11 mouse cellular contexts compared by ENCODE assay signal in the genomic region with DNA sequence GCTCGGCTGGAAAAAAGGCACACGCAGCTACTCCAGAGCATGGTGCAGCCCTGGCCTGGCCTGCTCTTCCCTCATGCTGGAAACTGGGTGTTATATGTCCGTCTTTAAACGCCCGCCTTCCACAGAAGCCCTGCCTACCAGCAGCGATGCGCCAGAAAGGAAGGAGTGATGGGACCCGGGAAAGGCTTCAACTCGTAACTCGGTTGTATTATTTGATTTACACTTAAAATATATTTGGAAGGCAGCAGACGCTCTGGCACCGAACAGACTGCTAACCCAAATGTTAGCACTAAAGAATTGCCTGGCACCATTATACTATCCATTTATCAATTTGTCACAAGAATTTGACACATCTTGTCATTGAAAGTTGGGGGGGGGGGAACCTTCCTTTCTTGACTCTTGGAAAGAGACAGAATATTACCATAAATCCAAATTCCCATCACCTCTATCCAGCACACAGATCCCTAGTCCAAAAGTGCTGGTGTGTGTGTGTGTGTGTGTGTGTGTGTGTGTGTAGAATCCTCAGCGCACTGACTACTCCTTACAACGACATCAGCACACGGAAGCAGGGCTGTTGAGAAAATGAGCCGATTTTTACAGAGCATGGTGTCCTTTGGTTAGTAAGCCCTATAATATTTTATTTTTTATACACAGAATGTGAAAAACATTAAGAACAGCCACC. TPM values are rescaled to one million over a fixed set of nuclear protein-coding genes. Genes with fewer than 3 reads are reported as not detected.
DNase-seq lines count a peak whose midpoint lies in the region; ATAC-seq and TF ChIP-seq lines count a peak whose summit lies in the region.
"Had no signal": no experiment of that assay in that cellular context is flagged by ENCODE, and none has a peak within 500 bp of the region (broad histone marks: within the 10 kb centered on the region; RNA-seq: fewer than 3 reads in every experiment).

No protein-coding gene starts in this region.

- H3K27ac ChIP-seq in left cerebral cortex, adult 2 months: peak overlapping the region; percentile 73
- H3K27ac ChIP-seq: liver, embryonic 14.5 days had no signal

- intact Hi-C loops in left cerebral cortex, adult 2 months (cut with DNase I): no loop called here

- TF ChIP-seq CTCF in left cerebral cortex, adult 2 months (IDR thresholded peaks at IDR 0.05): no peak

- no peak overlapping the region for H3K4me3 ChIP-seq in left cerebral cortex, adult 2 months

- peak; percentile 16 to 36 for DNase-seq in cerebellum, postnatal 14 days
- peak in 1 of 2 experiments; percentile 40 for DNase-seq in left cerebral cortex, adult 2 months (ENCODE audit: extremely low spot score in 1 of 2, low spot score in 2 of 2)
- DNase-seq in left cerebral cortex, adult 11 months (ENCODE audit: low spot score): no peak
- peak; percentile 44 to 73 for DNase-seq in layer of hippocampus, adult 8-10 months (ENCODE audit: low spot score in 2 of 2)
- DNase-seq in right cerebral cortex, postnatal 4 days: peak; percentile 41
- DNase-seq in embryo, embryonic 10 days (ENCODE audit: low spot score): no peak
- DNase-seq: heart, postnatal 36 days; kidney, adult 9 months had no signal

- no peak for ATAC-seq in cerebellum, adult (ENCODE audit: insufficient number of reproducible peaks, low FRiP score, low TSS enrichment)
- no peak for ATAC-seq in CD4-positive, CD25-positive, alpha-beta regulatory T cell, adult 4 months

RNA-seq across cellular contexts. Expression of gene Efnb2, which starts 39.7 kb away (rescaled TPM):
- total RNA-seq in left cerebral cortex, adult 2 months (2021): 10 to 100 TPM; 61.3 to 62.8 TPM
- total RNA-seq in layer of hippocampus, adult 8-10 months (2022): 10 to 100 TPM; 33.8 to 44.3 (median 39.9) TPM
- polyA plus RNA-seq in CD4-positive, CD25-positive, alpha-beta regulatory T cell, adult 4 months (2017; shearing (Covaris generic)): under 1 TPM; 0.16 to 0.24 TPM

Comparison
In these comparisons a context has a peak if more than half of its experiments do, and no peak if none do; other contexts are left out.
1. DNase-seq: peak in cerebellum, postnatal 14 days (2 of 2), layer of hippocampus, adult 8-10 months (2 of 2) and right cerebral cortex, postnatal 4 days (single experiment); none in left cerebral cortex, adult 11 months (single experiment) and embryo, embryonic 10 days (single experiment).